Mouse (Mus musculus) T-helper 17 cell (primary cell): ENCODE data around the gene Olfr653.

Source experiments
- in situ Hi-C, 2 experiments: fragments of 300-600 bp; cut with MboI, MseI; formaldehyde crosslinking; loops; 1 replicate in 1 of 2; 2 replicates in 1 of 2; pipeline ENCODE4 v1.15.1; 2025; ENCODE audit warnings: high pct_unique_total_duplicates in 2 of 2

The Olfr653 gene

DNA sequence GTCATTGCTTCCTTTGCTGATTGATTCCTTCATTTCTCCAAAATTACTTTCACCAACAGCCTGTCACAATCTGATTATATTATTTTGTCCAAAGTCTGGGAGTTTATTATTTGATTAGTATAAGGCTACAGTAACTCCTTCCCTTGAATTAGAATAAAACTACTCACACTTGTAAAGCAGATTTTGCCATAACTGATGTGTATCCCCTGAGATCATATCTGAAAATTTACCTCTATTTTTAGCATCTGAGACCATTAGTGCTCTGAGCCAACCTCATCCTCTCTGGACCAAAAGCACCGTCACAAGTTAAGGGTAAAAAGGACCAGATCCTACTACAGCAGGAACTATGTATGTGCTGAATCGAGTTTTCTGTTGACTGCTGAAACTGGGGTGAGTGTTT is at the start of gene Olfr653:
Olfr653 (plus strand) TSS at position 301 of the 400 bp plus-strand sequence.
- in situ Hi-C loops: loop anchor here in 1 of 2 experiments (10.0 kb wide), 1 partner anchor 362 kb away; the partner anchor contains the start of gene Trim6

DNA sequence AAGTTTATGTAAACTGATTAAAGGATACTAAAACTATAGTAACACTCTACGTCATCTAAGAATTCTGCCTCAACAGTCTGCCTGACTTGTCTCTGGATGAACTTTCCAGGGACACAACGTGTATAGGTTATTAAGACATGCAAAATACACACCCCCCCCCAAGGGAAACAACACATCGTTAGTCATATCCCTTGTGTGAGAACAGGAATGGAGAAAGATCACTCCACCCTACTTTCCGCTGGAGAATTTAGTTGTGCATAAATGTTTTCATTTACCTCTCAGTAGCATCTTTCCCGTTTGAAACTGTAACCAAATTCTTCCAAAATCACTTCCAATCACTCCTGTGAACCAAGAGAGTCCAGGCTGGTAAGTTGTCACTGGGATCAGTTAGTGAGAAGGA is 27.3 kb upstream of the Olfr653 start, which contains the start of gene Olfr651:
Olfr651 (plus strand) TSS at position 301 of the 400 bp plus-strand sequence.
- in situ Hi-C loops: no loop called here

DNA sequence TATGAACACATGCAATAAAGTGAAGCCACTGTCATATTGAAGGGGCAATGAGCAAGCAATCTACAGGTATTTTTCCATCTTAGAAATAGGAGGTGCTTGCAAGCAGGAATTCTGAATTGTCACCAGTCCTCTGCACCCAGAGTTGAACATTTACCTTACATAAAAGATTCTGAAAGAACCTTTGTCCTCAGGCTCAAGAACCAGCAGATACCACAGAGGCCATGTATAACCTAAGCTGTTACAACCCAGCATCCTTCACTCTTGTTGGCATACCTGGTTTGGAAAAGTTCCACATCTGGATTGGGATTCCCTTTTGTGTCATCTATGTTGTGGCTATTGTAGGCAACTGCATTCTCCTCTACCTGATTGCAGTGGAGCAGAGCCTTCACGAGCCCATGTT is 24.4 kb upstream of the Olfr653 start:
- in situ Hi-C loops: no loop called here

DNA sequence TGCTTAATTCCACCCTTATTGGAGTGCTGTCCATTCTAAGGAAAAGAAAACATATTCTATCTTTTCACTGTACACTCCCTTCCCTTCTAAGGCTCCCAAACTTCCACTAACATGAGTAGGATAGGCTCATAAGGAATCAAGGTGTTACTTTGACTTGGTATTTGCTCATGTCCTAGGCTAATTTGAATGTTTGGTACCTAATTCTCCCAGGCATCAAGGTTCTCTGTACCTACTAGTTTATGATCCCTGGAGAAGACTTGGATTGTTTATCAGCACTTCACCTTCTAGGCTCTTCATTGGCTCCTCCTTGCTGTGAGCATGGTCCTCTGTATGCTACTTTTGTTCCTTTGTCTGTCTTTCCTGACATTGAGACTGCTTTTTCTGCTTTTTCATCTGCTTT is 16.5 kb upstream of the Olfr653 start, which contains the start of gene Olfr652:
Olfr652 (plus strand) TSS at position 301 of the 400 bp plus-strand sequence.
- in situ Hi-C loops: no loop called here

DNA sequence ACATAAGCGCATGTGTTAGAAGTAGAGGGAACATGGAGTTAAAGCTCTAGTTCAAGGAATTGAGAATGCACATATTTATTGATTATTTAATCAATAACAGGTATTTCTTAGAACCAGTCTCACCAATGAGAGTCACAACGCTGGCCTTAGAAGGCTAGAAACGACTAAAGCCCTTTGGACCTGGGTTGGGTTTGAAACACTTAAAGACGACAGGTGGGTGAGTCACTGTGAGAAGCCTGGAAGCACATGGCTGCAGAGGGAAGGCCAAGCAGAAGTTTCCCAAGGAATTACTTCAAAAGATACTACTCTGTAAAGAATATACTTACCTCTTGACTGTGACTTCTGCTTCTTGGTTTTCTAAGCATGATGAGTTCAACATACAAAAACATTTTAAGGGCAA is 3.7 kb downstream of the Olfr653 start:
- in situ Hi-C loops: no loop called here

DNA sequence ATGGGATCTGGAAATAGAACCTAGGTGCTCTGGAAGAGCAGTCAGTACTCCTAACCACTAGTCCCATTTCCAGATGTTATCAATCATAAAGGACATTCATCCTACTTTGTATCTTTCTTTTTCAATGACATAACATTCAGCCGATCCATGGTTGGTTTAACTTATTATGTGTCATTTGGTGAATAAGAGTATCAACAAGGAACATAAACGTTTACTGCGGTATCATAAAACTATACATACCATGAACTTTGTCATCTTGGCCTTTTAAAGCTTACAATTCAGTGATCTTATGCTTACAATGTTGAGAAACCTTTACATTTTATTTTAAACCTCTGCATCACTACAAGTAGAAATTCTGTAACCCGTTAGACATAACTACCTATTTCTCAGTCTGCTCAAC is 4.3 kb downstream of the Olfr653 start:
- in situ Hi-C loops: no loop called here

DNA sequence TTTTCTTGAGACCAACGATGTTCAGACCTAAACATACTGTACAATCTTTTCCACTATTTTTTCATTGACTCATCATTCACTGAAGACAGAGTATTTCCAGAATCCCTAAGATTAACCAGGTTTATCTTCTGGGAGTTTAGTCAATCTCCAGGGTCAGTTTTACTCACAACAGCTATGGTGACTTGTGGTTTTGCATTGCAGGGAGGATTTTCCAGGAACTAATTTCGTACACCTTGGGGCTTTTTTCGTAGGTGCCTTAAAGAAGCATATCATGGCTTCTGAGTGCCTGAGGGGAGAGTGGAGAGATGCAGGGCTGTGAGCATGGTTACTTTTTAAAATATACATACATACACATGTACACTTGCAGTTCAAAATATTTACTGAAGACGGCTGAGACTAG is 9.6 kb downstream of the Olfr653 start, which contains the start of gene Olfr654:
Olfr654 (plus strand) TSS at position 301 of the 400 bp plus-strand sequence.
- in situ Hi-C loops: no loop called here

DNA sequence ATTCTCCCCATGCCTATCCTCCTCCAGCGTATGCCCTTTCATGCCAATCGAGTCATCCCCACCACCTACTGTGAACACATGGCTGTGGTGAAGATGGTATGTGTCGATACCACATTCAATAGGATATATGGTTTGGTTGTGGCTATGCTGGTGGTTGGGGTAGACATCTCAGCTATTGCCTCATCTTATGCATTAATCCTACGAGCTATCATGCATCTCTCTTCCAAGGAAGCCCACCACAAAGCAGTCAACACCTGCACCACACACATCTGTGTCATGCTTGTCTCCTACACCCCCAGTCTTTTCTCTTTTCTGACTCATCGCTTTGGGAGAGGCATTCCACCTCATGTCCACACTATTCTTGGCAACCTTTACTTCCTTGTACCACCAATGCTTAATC is 11.2 kb downstream of the Olfr653 start:
- in situ Hi-C loops: no loop called here

DNA sequence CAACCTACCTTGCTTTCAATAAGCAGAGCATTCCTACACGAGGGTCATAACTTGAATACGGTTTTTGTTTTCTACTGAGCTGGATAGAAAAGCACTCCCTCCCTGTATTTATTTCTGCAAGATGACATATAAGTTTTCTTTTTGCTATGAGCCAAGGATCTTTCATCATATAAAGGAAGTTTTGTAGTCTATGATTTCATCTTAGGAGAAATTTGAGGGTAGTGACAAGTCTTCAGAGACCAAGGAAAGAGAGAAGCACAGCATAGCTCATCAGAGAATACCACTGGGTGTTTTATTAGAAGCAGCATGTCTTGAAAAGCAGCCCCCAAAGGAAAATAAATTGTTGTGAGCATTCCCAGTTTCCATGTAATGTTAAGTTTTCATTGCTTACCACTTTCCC is 24.6 kb downstream of the Olfr653 start, which contains the start of gene Olfr655:
Olfr655 (minus strand) TSS at position 101 of the 400 bp plus-strand sequence.
- in situ Hi-C loops: loop anchor here (5.0 to 25.0 kb wide), 6 partner anchors 154 to 911 kb away; partner anchors contain the start of genes Olfr649 (in 1 of the 2) and Trim30b (in 1 of the 2)

DNA sequence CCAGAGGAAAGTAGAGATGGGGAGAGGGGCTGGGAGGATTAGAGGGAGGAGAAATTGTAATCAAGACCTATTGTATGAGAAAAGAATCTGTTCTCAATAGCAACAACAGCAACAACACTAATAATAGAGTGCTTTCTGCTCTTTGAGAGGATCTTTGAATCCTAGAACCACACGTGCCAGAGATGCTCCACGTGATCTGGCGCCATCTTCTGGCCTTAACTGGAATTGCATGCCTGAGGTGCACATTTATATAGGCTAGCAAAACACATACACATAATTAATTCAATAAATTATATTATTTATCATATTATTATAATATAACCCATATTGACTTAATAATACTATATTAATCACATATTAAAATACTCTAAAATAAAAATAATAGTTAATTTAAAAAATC is 26.1 kb downstream of the Olfr653 start:
- in situ Hi-C loops: loop anchor here (5.0 to 25.0 kb wide), 6 partner anchors 156 to 909 kb away; partner anchors contain the start of genes Olfr649 (in 1 of the 2) and Trim30b (in 1 of the 2)

DNA sequence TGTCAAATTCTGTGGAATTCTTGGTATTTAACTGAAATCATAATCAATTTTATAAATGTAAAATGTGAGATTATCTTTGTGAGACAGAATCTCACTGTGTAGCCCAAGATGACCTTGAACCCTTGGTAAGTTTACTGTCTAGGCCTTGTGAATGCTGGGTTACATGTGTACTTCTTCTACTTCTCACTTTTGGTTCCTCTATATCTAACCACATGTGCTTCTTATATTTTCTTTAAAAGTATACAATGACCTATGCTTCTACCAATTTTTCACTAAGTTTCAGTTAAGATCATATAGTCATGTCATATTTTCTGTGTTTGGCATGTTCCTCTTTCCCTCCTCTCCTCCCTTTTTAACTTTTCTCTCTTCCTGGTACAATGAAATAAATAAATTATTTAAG is 27.6 kb downstream of the Olfr653 start:
- in situ Hi-C loops: loop anchor here (5.0 to 25.0 kb wide), 7 partner anchors 157 to 908 kb away; partner anchors contain the start of genes Olfr649 (in 1 of the 2) and Trim30b (in 1 of the 2)

DNA sequence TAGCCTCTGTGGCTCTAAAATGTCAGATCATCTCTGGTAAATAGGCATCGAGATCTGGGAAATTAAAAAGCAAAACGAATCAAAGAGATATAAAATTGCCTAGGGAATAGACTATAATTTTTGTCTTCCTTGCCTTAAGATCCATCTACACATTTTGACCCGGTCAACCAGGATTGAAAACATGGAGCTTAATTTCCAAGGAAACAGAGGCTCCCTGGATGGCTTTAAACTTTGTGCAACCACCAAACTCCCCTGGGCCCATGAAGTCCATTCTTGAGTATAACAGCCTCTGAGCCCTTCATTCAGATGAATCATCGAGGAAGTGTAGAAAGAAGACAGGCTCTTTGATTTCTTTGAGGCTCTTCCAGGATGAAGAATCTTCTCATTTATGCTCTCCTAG is 36.5 kb downstream of the Olfr653 start, which contains the start of gene Olfr656:
Olfr656 (plus strand) TSS at position 301 of the 400 bp plus-strand sequence.
- in situ Hi-C loops: loop anchor here in 1 of 2 experiments (25.0 kb wide), 1 partner anchor 899 kb away; no protein-coding TSS in a partner anchor

DNA sequence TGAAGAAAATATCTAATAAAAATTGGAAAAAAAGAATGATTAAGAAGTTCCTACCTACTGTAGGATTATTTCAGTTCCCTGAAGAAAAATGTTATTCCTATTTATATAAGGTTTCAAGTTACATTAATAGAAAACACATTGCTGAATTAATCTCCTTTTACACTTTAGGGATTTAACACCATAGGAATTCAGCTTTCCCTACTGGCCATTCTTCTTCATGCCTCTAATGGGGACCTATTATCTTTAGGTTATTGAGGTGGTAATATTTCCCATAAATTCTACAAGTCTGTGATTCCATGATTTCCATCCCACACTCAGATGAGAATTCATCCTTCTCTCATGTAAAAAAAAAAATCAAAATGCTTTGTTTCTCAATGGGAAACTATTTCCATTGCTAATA is 47.4 kb downstream of the Olfr653 start, which contains the start of gene Olfr657:
Olfr657 (plus strand) TSS at position 301 of the 400 bp plus-strand sequence.
- in situ Hi-C loops: loop anchor here in 1 of 2 experiments (25.0 kb wide), 1 partner anchor 888 kb away; no protein-coding TSS in a partner anchor
